Mouse (Mus musculus) heart, postnatal 0 days (tissue): Measurements from ENCODE around the gene Srrt.

Source experiments
- CTCF ChIP-seq: IDR thresholded peaks from 2 replicates; pipeline ENCODE4 v1.5.1; 2016; ENCODE audit warnings: antibody characterized with exemption, control low read depth, low read depth
- EP300 ChIP-seq: IDR thresholded peaks from 2 replicates; pipeline ENCODE4 v1.6.1; 2016; ENCODE audit warnings: antibody characterized with exemption, low read depth

DNA sequence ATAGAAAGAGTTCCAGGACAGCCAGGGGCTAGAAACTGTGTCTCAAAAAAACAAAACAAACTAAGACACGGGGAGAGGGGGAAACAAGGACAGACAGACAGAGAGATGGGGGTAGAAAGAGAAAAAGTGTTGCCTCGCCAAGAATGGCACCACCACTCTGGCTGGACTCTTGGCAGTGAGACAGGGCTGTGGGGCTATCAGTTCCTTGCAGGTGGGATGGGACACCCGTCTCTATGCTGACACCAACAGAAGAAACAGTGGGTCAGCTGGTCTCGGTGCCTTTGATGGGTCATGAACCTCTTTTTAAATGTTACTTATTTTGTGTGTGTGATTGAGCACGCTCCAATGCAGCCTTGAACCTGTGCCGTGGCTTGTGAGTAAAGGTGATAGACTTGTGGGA is 32.7 kb upstream of the Srrt start:
- no peak for TF ChIP-seq CTCF
- TF ChIP-seq EP300, result no peak
